Mouse (Mus musculus) T-helper 17 cell (primary cell): ENCODE results near the gene Skp1a.

Experiments
- in situ Hi-C, 2 experiments: fragments of 300-600 bp; cut with MboI, MseI; formaldehyde crosslinking; loops; 1 replicate in 1 of 2; 2 replicates in 1 of 2; pipeline ENCODE4 v1.15.1; 2025; ENCODE audit warnings: high pct_unique_total_duplicates in 2 of 2

Gene Skp1a

GRCm38 (mm10) chr11:52252692-52253091 lies 20.9 kb downstream of the Skp1a start:
- in situ Hi-C loops: no loop called here

GRCm38 (mm10) chr11:52253674-52254375 lies 22.0 kb downstream of the Skp1a start:
- in situ Hi-C loops: no loop called here

- in situ Hi-C loops: no loop called here
These were observed 23.3 kb downstream of the Skp1a start for GRCm38 (mm10) chr11:52255077-52255476.

- in situ Hi-C loops: no loop called here
These were observed 25.6 kb downstream of the Skp1a start for GRCm38 (mm10) chr11:52257376-52257775.

- in situ Hi-C loops: no loop called here
These were observed 26.9 kb downstream of the Skp1a start for GRCm38 (mm10) chr11:52258711-52259110.

GRCm38 (mm10) chr11:52260878-52261277 lies 29.1 kb downstream of the Skp1a start:
- in situ Hi-C loops: loop anchor here (5.0 kb wide), 3 partner anchors 36 to 81 kb away; no protein-coding TSS in a partner anchor

GRCm38 (mm10) chr11:52261937-52262336 lies 30.1 kb downstream of the Skp1a start:
- in situ Hi-C loops: loop anchor here (5.0 kb wide), 3 partner anchors 35 to 80 kb away; no protein-coding TSS in a partner anchor

GRCm38 (mm10) chr11:52262338-52262737 lies 30.5 kb downstream of the Skp1a start:
- in situ Hi-C loops: loop anchor here (5.0 kb wide), 3 partner anchors 35 to 80 kb away; no protein-coding TSS in a partner anchor

- in situ Hi-C loops: loop anchor here (5.0 kb wide), 3 partner anchors 32 to 77 kb away; no protein-coding TSS in a partner anchor
These were observed 33.1 kb downstream of the Skp1a start for GRCm38 (mm10) chr11:52264871-52265270.

GRCm38 (mm10) chr11:52265616-52266307 lies 34.0 kb downstream of the Skp1a start:
- in situ Hi-C loops: no loop called here

- in situ Hi-C loops: no loop called here
These were observed 35.5 kb downstream of the Skp1a start for GRCm38 (mm10) chr11:52267271-52267670.

GRCm38 (mm10) chr11:52268104-52268835 lies 36.5 kb downstream of the Skp1a start:
- in situ Hi-C loops: no loop called here

- in situ Hi-C loops: no loop called here
These were observed 38.0 kb downstream of the Skp1a start for GRCm38 (mm10) chr11:52269841-52270240.

GRCm38 (mm10) chr11:52271765-52272495 lies 40.1 kb downstream of the Skp1a start:
- in situ Hi-C loops: no loop called here

- in situ Hi-C loops: no loop called here
These were observed 40.8 kb downstream of the Skp1a start for GRCm38 (mm10) chr11:52272619-52273018.

GRCm38 (mm10) chr11:52273183-52273941 lies 41.6 kb downstream of the Skp1a start:
- in situ Hi-C loops: no loop called here

- in situ Hi-C loops: no loop called here
These were observed 42.1 kb downstream of the Skp1a start for GRCm38 (mm10) chr11:52273942-52274330.

- in situ Hi-C loops: no loop called here
These were observed 42.8 kb downstream of the Skp1a start for GRCm38 (mm10) chr11:52274456-52275112.

GRCm38 (mm10) chr11:52275366-52275765 lies 43.6 kb downstream of the Skp1a start:
- in situ Hi-C loops: no loop called here
